Mouse (Mus musculus): ENCODE data around the gene Babam1. TPM values are rescaled to one million over a fixed set of nuclear protein-coding genes. Genes with fewer than 3 reads are reported as not detected.
A peak's percentile ranks its signal among the peaks of the same experiment; 100 is the strongest.

Babam1 gene
- polyA plus RNA-seq, 1 experiment from 2014 or later = 65.1 TPM

DNA sequence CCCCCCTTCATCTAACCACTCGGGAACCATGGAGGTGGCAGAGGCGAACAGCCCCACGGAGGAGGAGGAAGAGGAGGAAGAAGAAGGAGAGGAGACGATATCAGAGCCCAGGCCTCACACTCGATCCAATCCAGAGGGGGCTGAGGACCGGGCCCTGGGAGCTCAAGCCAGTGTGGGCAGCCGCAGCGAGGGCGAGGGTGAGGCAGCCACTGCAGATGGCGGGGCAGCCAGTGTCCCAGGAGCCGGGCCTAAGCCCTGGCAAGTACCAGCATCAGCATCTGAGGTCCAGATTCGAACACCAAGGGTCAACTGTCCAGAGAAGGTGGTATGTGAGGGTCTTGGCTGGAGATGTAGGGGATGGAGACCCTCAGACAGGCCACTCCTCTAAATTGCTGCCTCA, 1.0 kb downstream of the Babam1 start:
- no peaks in the 10 kb centered on the region for H3K27me3 ChIP-seq
- peaks cover 30% of the 10 kb centered on the region for H3K4me1 ChIP-seq (replicated peaks)
- WGBS (ENCODE audit: insufficient replicate concordance) = 71% methylated on average over 12 of the region's 12 CpGs
- H3K4me2 ChIP-seq = peak overlapping the region; percentile 87
- H3K36me3 ChIP-seq = peaks cover 30% of the 10 kb centered on the region
- no peaks in the 10 kb centered on the region for H3K9me3 ChIP-seq (replicated peaks)
- H3K4me3 ChIP-seq (replicated peaks) = peak overlapping the region; percentile 87
- DNase-seq = no peak
- H3K9ac ChIP-seq = peak overlapping the region; percentile 86
- H3K27ac ChIP-seq = no peak overlapping the region
- ATAC-seq (ENCODE audit: low read depth) = no peak

DNA sequence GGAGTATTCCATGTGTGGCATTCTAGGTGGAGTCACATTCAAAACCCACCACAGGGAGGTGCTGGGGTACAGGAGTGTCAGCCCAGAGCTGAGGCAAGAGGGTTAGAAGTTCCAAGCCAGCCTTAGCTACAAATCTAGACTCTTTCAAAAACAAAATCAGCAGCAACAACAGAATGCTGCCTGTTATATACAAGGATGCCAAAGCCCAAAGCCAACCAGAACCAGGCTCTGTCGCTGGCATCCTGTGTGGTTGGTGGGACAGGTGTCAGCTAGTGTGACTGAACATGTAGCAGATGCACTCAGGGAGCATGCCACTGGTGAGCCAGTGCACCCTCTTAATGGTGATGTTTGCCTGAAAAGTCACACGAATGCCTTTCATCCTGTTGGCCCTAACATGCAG, 4.2 kb downstream of the Babam1 start:
- ATAC-seq (ENCODE audit: low read depth) (no peak), DNase-seq (no peak)
- Histone ChIP-seq H3K4me1 (replicated peaks) (peaks cover 37% of the 10 kb centered on the region), H3K36me3 (peaks cover 30% of the 10 kb centered on the region), H3K4me2 (no peak overlapping the region), H3K27me3 (no peaks in the 10 kb centered on the region), H3K9ac (no peak overlapping the region), H3K9me3 (replicated peaks) (no peaks in the 10 kb centered on the region), H3K27ac (no peak overlapping the region), H3K4me3 (replicated peaks) (no peak overlapping the region)
- WGBS (ENCODE audit: insufficient replicate concordance) = 80% methylated on average over 2 of the region's 2 CpGs

DNA sequence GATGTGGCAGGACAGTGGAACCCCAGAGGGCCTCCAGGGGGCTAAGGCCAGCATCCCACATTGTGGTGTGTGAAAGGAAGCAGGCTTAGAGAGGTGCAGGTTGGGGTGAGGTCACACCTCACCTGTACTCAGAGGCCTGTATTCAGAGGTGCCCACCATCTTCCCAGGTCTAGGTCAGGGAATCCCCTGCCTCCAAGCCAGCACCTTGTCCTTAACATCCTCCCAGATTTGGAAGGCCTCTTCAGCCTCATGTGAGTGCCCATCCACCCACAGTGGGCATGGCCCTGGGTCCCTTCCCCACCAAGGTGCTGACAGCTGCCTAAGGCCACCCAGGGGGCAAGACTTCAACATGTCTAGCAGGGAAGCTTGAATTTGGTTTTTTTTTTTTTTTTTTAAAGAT, 4.8 kb downstream of the Babam1 start:
- H3K4me2 ChIP-seq = no peak overlapping the region
- no peaks in the 10 kb centered on the region for H3K9me3 ChIP-seq (replicated peaks)
- H3K4me3 ChIP-seq (replicated peaks) = no peak overlapping the region
- ATAC-seq (ENCODE audit: low read depth) (no peak), DNase-seq (no peak)
- H3K9ac ChIP-seq = no peak overlapping the region
- H3K27ac ChIP-seq = no peak overlapping the region; the same call in 1 of the 2 replicates
- no peaks in the 10 kb centered on the region for H3K27me3 ChIP-seq
- H3K4me1 ChIP-seq (replicated peaks) = peaks cover 33% of the 10 kb centered on the region
- H3K36me3 ChIP-seq = peaks cover 30% of the 10 kb centered on the region

DNA sequence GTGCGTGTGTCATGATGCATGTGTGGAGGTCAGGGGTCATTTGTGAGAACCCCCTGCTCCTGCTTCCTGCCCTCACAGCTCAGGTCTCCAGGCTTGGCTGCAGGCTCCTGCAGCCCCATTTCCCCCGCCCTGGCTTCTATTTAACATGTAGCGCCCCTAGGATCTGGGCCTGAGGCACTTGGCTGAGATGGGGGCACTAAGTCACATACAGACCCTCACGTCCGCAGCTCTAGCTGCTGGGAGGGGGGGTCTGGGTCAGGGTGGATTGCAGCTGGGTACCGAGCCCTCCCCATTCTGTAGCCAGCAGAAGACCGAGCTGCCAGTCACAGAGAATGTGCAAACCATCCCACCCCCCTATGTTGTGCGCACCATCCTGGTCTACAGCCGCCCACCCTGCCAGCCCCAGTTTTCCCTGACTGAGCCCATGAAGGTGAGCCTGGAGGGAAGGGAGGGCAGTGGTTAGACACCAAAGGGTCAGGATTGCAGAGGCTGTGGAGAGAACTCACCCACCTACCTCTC, 5.8 kb downstream of the Babam1 start:
- no peak overlapping the region for H3K27ac ChIP-seq
- 82% methylated on average over 9 of the region's 9 CpGs for WGBS (ENCODE audit: insufficient replicate concordance)

DNA sequence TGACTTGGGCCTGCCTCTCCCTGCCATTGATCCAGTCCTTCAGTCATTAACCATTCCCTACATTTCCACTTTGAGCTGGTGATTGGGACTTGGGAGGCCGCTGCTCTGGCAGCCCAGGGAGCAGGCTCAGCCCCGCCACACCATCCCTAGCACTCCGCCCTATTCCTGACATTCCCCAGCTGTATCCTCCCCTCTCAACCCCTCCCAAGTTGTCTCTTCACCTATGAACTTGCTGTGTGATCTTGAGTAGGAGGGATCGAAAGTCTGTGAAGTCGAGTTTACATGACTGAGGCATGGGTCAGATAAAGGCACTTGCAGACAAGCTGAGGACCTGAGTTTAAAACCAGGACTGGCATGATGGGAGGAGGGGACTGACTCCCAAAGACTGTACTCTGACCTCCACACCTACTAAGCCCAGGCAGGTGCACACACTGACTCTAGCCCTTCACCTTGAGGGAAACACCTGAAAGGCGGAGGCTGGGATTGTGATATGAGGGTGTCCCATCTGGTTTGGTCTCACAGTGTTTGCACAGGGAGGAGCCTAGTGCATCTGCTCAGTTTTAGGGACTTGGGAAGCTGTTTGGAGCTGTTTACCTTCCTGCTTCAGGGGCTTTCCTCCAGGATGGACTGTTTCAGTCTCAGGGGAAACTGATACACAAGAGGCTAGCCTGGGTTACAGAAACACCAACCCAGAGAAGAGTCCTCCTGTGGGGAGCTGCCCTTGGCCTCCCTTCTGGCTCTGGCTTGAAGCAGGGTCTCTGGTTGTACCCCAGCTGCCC, 6.6 kb downstream of the Babam1 start:
- Histone ChIP-seq H3K27ac (0 out of 2 replicates have a peak overlapping the region, but pooled peaks have one; percentile 20), H3K36me3 (peaks cover 41% of the 10 kb centered on the region), H3K9me3 (replicated peaks) (no peaks in the 10 kb centered on the region), H3K4me2 (no peak overlapping the region), H3K27me3 (no peaks in the 10 kb centered on the region), H3K9ac (no peak overlapping the region), H3K4me3 (replicated peaks) (no peak overlapping the region), H3K4me1 (replicated peaks) (peaks cover 41% of the 10 kb centered on the region)
- no peak for DNase-seq
- no peak for ATAC-seq (ENCODE audit: low read depth)
- WGBS (ENCODE audit: insufficient replicate concordance) = 72% methylated on average over 6 of the region's 6 CpGs

More for the DNA sequence above, 5.8 kb downstream of the Babam1 start:
- H3K36me3 ChIP-seq = peaks cover 37% of the 10 kb centered on the region
- no peak overlapping the region for H3K9ac ChIP-seq
- H3K4me1 ChIP-seq (replicated peaks) = peaks cover 38% of the 10 kb centered on the region
- ATAC-seq (ENCODE audit: low read depth) (no peak), DNase-seq (no peak)
- H3K4me2 ChIP-seq = no peak overlapping the region
- no peaks in the 10 kb centered on the region for H3K9me3 ChIP-seq (replicated peaks)
- no peaks in the 10 kb centered on the region for H3K27me3 ChIP-seq
- no peak overlapping the region for H3K4me3 ChIP-seq (replicated peaks)

DNA sequence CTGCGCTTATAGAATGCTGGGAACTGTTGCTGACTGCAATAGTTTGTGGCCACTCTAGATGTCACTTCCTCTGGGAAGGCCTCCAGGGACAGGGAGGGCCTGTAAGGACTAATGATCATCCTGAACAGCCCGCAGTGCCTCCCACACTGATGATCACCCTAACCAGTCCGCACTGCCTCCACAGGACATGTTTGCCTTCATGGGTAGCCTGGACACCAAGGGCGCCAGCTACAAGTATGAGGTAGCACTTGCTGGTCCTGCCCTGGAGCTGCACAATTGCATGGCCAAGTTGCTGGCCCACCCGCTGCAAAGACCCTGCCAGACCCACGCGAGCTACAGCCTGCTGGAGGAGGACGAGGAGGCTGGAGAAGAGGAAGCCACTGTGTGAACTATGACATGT, 7.3 kb downstream of the Babam1 start:
- Histone ChIP-seq H3K9me3 (replicated peaks) (no peaks in the 10 kb centered on the region), H3K9ac (no peak overlapping the region), H3K4me3 (replicated peaks) (no peak overlapping the region), H3K4me1 (replicated peaks) (peaks cover 41% of the 10 kb centered on the region), H3K36me3 (peaks cover 41% of the 10 kb centered on the region), H3K27me3 (no peaks in the 10 kb centered on the region), H3K4me2 (no peak overlapping the region), H3K27ac (0 out of 2 replicates have a peak overlapping the region, but pooled peaks have one; percentile 20)
- ATAC-seq (ENCODE audit: low read depth) (no peak), DNase-seq (no peak)
- 75% methylated on average over 8 of the region's 8 CpGs for WGBS (ENCODE audit: insufficient replicate concordance)

DNA sequence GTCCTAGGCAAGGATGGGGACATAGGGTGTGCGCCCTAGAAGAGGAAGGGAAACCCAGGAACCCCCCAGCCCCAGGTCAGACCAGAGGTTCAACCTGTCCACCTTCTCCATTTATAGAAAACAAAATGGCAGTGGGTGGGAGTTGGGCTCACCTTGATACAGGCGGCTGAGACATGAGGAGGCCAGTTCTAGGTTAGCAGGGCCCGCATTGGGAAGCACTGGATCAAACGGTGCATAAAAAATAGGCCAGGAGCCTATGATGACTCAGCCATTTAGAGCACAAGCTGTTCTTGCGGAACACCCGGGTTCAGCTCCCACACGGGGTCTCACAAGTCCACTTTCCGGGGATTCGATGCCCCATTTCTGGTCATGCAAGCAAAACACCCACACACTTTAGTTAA, 8.3 kb downstream of the Babam1 start:
- no peak for DNase-seq
- Histone ChIP-seq H3K27me3 (no peaks in the 10 kb centered on the region), H3K4me3 (replicated peaks) (peak overlapping the region; percentile 98), H3K36me3 (peaks cover 43% of the 10 kb centered on the region), H3K27ac (peak overlapping the region; percentile 77), H3K4me1 (replicated peaks) (peaks cover 41% of the 10 kb centered on the region), H3K9me3 (replicated peaks) (no peaks in the 10 kb centered on the region), H3K4me2 (peak overlapping the region; percentile 89), H3K9ac (peak overlapping the region; percentile 98)
- ATAC-seq (ENCODE audit: low read depth) = no peak
- WGBS (ENCODE audit: insufficient replicate concordance) = 69% methylated on average over 9 of the region's 9 CpGs

DNA sequence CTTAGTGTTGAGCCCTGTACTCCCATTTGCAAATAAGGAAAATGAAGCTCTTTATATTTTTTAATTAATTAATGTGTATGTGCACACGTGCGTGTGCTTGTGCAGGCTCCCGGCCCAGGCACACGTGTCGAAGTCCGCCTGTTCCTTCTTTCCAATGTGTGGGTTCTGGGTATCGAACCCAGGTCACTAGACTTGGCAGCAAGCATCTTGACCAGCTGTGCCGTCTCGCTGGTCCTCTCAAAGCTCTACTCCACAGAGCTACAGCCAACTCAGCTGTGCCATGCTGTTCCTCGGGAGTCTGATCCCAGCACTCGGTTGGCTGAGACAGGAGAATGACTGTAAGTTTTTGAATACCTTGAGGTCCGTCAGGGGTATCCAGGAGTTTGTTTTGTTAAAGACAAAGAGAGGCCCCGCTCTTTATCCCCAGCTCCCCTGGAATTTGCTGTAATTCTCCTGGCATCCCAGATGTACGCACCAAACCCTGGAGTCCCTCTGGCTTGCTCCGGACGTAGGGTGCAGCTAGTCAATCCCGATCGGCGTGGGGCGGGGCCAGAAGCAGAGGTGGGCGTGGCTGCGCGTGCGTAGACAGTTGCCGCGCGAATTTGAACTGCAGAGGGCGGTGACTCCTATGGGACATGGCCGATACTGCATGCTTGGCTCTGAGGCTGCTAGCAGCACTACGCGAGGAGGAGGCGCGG, 8.9 kb downstream of the Babam1 start, which contains the start of gene Ankle1:
Ankle1 (plus strand) TSS at position 610 of the 698 bp plus-strand sequence.
- Histone ChIP-seq H3K9ac (peak within 1 kb of the TSS; percentile 98), H3K9me3 (replicated peaks) (no peaks in the 10 kb centered on the region), H3K27ac (peak within 1 kb of the TSS; percentile 87), H3K27me3 (no peaks in the 10 kb centered on the region), H3K4me1 (replicated peaks) (peaks cover 41% of the 10 kb centered on the region), H3K4me3 (replicated peaks) (peak within 1 kb of the TSS; percentile 98), H3K36me3 (peaks cover 43% of the 10 kb centered on the region), H3K4me2 (peak within 1 kb of the TSS; percentile 89)
- DNase-seq (peak; percentile 97), ATAC-seq (ENCODE audit: low read depth) (peak; percentile 87)
- 11% methylated on average over 33 of the region's 33 CpGs for WGBS (ENCODE audit: insufficient replicate concordance)

DNA sequence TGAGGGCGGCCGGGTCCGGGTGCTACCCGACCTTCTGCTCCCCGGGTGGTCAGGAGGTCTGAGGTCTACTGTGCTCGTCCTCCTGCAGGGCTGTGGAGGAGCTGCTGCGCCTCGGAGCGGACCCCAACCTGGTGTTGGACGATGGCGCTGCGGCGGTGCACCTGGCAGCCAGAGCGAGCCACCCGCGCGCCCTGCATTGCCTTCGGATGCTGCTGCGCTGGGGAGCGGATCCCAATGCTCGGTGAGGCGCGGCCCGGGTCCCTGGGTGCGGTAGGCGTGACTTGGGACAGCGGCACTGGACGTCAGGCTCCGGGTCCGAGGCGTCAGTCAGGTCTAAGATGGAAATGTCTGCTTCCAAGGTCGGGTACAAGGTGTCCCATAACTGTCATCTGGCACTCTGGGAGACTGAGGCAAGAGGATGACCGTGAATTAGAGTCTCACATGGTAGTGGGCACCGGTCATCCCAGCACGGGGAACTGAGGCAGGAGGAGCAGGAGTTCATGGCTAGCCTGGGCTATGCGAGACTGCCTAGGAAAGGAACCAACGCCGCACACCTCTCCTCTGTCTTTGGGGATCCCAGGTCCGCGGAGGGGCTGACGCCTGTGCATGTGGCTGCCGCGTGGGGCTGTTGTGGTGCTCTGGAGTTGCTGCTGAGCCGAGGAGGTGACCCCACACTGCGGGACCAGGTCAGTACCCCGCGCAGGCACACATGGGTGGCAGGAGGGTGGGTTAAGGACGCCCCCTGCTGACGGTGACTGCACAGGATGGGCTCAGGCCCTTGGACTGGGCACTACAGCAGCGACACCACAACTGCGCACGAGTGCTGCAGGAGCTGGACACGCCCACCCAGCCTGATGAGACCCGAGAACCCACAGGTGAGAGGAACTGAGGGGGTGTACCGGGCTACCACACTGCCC, 9.7 kb downstream of the Babam1 start:
- H3K4me1 ChIP-seq (replicated peaks) = peaks cover 43% of the 10 kb centered on the region
- under 1% methylated on average over 55 of the region's 55 CpGs for WGBS (ENCODE audit: insufficient replicate concordance)
- no peaks in the 10 kb centered on the region for H3K9me3 ChIP-seq (replicated peaks)
- H3K36me3 ChIP-seq = peaks cover 37% of the 10 kb centered on the region
- peak overlapping the region; percentile 89 for H3K4me2 ChIP-seq
- H3K27ac ChIP-seq = peak overlapping the region; percentile 87
- DNase-seq (peak; percentile 77), ATAC-seq (ENCODE audit: low read depth) (peak; percentile 77)
- H3K27me3 ChIP-seq = no peaks in the 10 kb centered on the region
- H3K4me3 ChIP-seq (replicated peaks) = peak overlapping the region; percentile 98
- peak overlapping the region; percentile 98 for H3K9ac ChIP-seq

DNA sequence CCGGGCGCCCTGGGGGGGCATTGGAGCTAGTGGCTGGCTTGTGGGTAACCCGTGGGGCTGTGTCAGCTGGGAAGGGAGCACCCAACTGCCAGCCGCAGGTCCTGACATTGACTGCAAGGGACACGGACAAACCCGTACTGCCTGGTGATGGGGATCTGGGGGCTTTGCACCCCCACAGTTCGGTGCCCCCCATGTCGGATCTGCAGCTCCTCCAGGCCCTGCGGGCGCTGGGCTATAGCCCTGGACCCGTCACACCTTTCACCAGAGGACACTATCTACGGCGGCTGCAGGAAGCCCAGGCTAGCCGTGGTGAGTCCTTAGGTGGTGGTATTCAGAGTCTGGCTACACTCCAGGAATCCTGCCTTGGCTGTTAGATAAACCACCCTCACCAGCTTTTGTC, 10.8 kb downstream of the Babam1 start:
- ATAC-seq (ENCODE audit: low read depth) (no peak), DNase-seq (no peak)
- Histone ChIP-seq H3K4me2 (peak overlapping the region; percentile 89), H3K9me3 (replicated peaks) (no peaks in the 10 kb centered on the region), H3K9ac (peak overlapping the region; percentile 98), H3K4me1 (replicated peaks) (peaks cover 49% of the 10 kb centered on the region), H3K4me3 (replicated peaks) (peak overlapping the region; percentile 98), H3K36me3 (peaks cover 35% of the 10 kb centered on the region), H3K27me3 (no peaks in the 10 kb centered on the region), H3K27ac (no peak overlapping the region; the same call in 1 of the 2 replicates)
- 90% methylated on average over 14 of the region's 14 CpGs for WGBS (ENCODE audit: insufficient replicate concordance)

DNA sequence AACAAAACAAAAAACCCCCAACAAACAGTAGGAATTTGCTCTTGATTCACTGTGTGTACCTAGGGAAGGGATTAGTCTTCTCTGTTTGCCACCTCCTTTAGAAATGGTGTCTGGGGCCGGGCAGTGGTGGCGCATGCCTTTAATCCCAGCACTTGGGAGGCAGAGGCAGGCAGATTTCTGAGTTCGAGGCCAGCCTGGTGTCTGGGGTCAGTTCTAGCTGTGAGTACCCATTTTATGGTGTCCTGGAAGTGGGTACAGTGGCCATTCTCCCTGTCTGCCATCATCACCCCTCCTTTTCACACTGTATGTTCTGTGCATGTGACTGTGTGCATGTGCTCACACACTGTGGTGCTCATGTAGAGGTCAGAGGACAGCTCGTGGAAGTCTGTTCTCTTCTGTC, 11.6 kb downstream of the Babam1 start:
- 96% methylated on average over 4 of the region's 4 CpGs for whole genome bisulfite sequencing (ENCODE audit: insufficient replicate concordance)
- Histone ChIP-seq H3K36me3 (peaks cover 35% of the 10 kb centered on the region), H3K4me3 (replicated peaks) (no peak overlapping the region), H3K9ac (no peak overlapping the region), H3K9me3 (replicated peaks) (no peaks in the 10 kb centered on the region), H3K4me1 (replicated peaks) (peaks cover 49% of the 10 kb centered on the region), H3K27me3 (no peaks in the 10 kb centered on the region), H3K4me2 (no peak overlapping the region), H3K27ac (no peak overlapping the region; the same call in 1 of the 2 replicates)
- no peak for ATAC-seq (ENCODE audit: low read depth)
- DNase-seq = no peak

Data from liver, embryonic 13.5 days (tissue).